Mouse (Mus musculus) midbrain, postnatal 0 days (tissue): ENCODE data around the gene Tenm2. TPM values are rescaled to one million over a fixed set of nuclear protein-coding genes. Genes with fewer than 3 reads are reported as not detected.

Source experiments
- ATAC-seq: fragments of 200-750 bp; cut with Nextera tagmentation; 2 replicates; pipeline ENCODE4 v1.8.0; 2017; ENCODE audit warnings: moderate number of reproducible peaks, mild to moderate bottlenecking, moderate TSS enrichment, moderate library complexity; ENCODE audit not compliant: low FRiP score
- DNase-seq: peaks from one replicate; pipeline ENCODE4 v3.0.0-alpha.2; 2015; ENCODE audit warnings: low spot score
- H3K27ac ChIP-seq: fragments of 300-500 bp; sonication (generic); 2 replicates; pipeline ENCODE4 v1.5.1; 2014; ENCODE audit warnings: low read depth, mild to moderate bottlenecking, low read length, mixed read lengths
- H3K27me3 ChIP-seq: fragments of 300-500 bp; sonication (generic); 2 replicates; pipeline ENCODE4 v1.6.1; 2014; ENCODE audit warnings: low read length, control low read depth, mixed read lengths; ENCODE audit not compliant: insufficient read depth
- H3K36me3 ChIP-seq: fragments of 300-500 bp; sonication (generic); 2 replicates; pipeline ENCODE4 v1.6.1; 2014; ENCODE audit warnings: low read length, control low read depth, mixed read lengths; ENCODE audit not compliant: insufficient read depth
- H3K4me1 ChIP-seq: fragments of 300-500 bp; sonication (generic); 2 replicates; pipeline ENCODE4 v1.6.1; 2014; ENCODE audit warnings: mild to moderate bottlenecking, control low read depth, antibody characterized with exemption, low read length, mixed read lengths; ENCODE audit not compliant: insufficient read depth
- H3K4me2 ChIP-seq: fragments of 300-500 bp; sonication (generic); 2 replicates; pipeline ENCODE4 v1.6.1; 2014; ENCODE audit warnings: low read depth, mild to moderate bottlenecking, low read length, mixed read lengths; ENCODE audit not compliant: poor library complexity, severe bottlenecking
- H3K4me3 ChIP-seq: fragments of 300-500 bp; sonication (generic); 2 replicates; pipeline ENCODE4 v1.5.1; 2014; ENCODE audit warnings: low read depth, mild to moderate bottlenecking, low read length, moderate library complexity
- H3K9ac ChIP-seq: fragments of 300-500 bp; sonication (generic); replicated peaks from 2 replicates; pipeline ENCODE4 v1.6.1; 2014; ENCODE audit warnings: mild to moderate bottlenecking, low read length, moderate library complexity, mixed read lengths; ENCODE audit not compliant: poor library complexity, severe bottlenecking
- H3K9me3 ChIP-seq: fragments of 300-500 bp; sonication (generic); 2 replicates; pipeline ENCODE4 v1.6.1; 2016; ENCODE audit warnings: low read length, control low read depth
- CTCF ChIP-seq: IDR thresholded peaks from 2 replicates; pipeline ENCODE4 v1.5.1; 2016; ENCODE audit warnings: antibody characterized with exemption, mild to moderate bottlenecking
- WGBS: fragments of 180-500 bp; shearing (Covaris S2); extraction: QIAGEN DNeasy Blood & Tissue Kit; methylation state at CpG from one replicate; pipeline ENCODE4 v1.1.7; 2014; 5-methylcytosine and 5-hydroxymethylcytosine counted together
- polyA plus RNA-seq: library from polyadenylated mRNA; unstranded; fragments of >200 nt; fragmentation: Nextera tagmentation; extraction: Ambion mirVana; gene quantifications from 2 replicates; pipeline ENCODE4 v1.2.1, GENCODE M21; 2015
- total RNA-seq: library from RNA; depleted of rRNA; stranded (reverse); fragments of >200 nt; gene quantifications from 2 replicates; pipeline ENCODE4 v1.2.3, GENCODE M21; 2014

The Tenm2 gene
- total and polyA plus RNA-seq, 2 experiments from 2014 or later = 62.6 to 138 TPM

- H3K4me2 ChIP-seq = no peak overlapping the region
- no peaks in the 10 kb centered on the region for H3K9me3 ChIP-seq
- WGBS = no CpG with 5 or more reads among the region's 1 CpGs
- no peaks in the 10 kb centered on the region for H3K4me1 ChIP-seq
- TF ChIP-seq CTCF = no peak
- DNase-seq (no peak), ATAC-seq (no peak)
- H3K27me3 ChIP-seq = no peaks in the 10 kb centered on the region
- H3K27ac ChIP-seq = no peak overlapping the region
- H3K4me3 ChIP-seq = no peak overlapping the region
- H3K9ac ChIP-seq = no peak overlapping the region
- peaks cover 8% of the 10 kb centered on the region; the same call in 1 of the 2 replicates for H3K36me3 ChIP-seq
Observed at GRCm38 (mm10) chr11:36059325-36059843, 1176.4 kb downstream of the Tenm2 start.

GRCm38 (mm10) chr11:36056525-36056924 is 1179.2 kb downstream of the Tenm2 start:
- Histone ChIP-seq H3K36me3 (peaks cover 4% of the 10 kb centered on the region; the same call in 1 of the 2 replicates), H3K27me3 (no peaks in the 10 kb centered on the region), H3K27ac (no peak overlapping the region), H3K4me1 (no peaks in the 10 kb centered on the region), H3K9ac (no peak overlapping the region), H3K4me2 (no peak overlapping the region), H3K4me3 (no peak overlapping the region), H3K9me3 (no peaks in the 10 kb centered on the region)
- ATAC-seq (peak; percentile 56; the same call in 1 of the 2 replicates), DNase-seq (no peak)
- WGBS = 77% methylated on average over 11 of the region's 11 CpGs
- no peak for TF ChIP-seq CTCF

GRCm38 (mm10) chr11:36054323-36054722 is 1181.4 kb downstream of the Tenm2 start:
- WGBS = 80% methylated on average over 7 of the region's 7 CpGs
- no peak for TF ChIP-seq CTCF
- H3K4me2 ChIP-seq = no peak overlapping the region
- H3K27ac ChIP-seq = no peak overlapping the region
- H3K9ac ChIP-seq = no peak overlapping the region
- ATAC-seq (no peak), DNase-seq (no peak)
- no peaks in the 10 kb centered on the region for H3K9me3 ChIP-seq
- H3K36me3 ChIP-seq = peaks cover 2% of the 10 kb centered on the region; the same call in 1 of the 2 replicates
- H3K4me3 ChIP-seq = no peak overlapping the region
- H3K4me1 ChIP-seq = no peaks in the 10 kb centered on the region
- no peaks in the 10 kb centered on the region for H3K27me3 ChIP-seq

GRCm38 (mm10) chr11:36053457-36053856 is 1182.3 kb downstream of the Tenm2 start:
- no peaks in the 10 kb centered on the region for H3K9me3 ChIP-seq
- H3K27ac ChIP-seq = no peak overlapping the region
- no peak overlapping the region for H3K9ac ChIP-seq
- H3K4me3 ChIP-seq = no peak overlapping the region
- ATAC-seq (no peak), DNase-seq (no peak)
- H3K27me3 ChIP-seq = no peaks in the 10 kb centered on the region
- H3K4me2 ChIP-seq = no peak overlapping the region
- no peaks in the 10 kb centered on the region for H3K4me1 ChIP-seq
- peaks cover 2% of the 10 kb centered on the region; the same call in 1 of the 2 replicates for H3K36me3 ChIP-seq
- TF ChIP-seq CTCF = no peak
- 41% methylated on average over 4 of the region's 4 CpGs for WGBS

GRCm38 (mm10) chr11:36052598-36052997 is 1183.2 kb downstream of the Tenm2 start:
- no peak overlapping the region for H3K27ac ChIP-seq
- no peak for TF ChIP-seq CTCF
- WGBS = 46% methylated on average over 2 of the region's 2 CpGs
- DNase-seq = no peak
- H3K9me3 ChIP-seq = no peaks in the 10 kb centered on the region
- H3K4me3 ChIP-seq = no peak overlapping the region
- no peak overlapping the region for H3K9ac ChIP-seq
- H3K4me1 ChIP-seq = no peaks in the 10 kb centered on the region
- peaks cover 2% of the 10 kb centered on the region for H3K36me3 ChIP-seq
- no peaks in the 10 kb centered on the region for H3K27me3 ChIP-seq
- H3K4me2 ChIP-seq = no peak overlapping the region
- ATAC-seq = no peak

GRCm38 (mm10) chr11:36052091-36052490 is 1183.7 kb downstream of the Tenm2 start:
- Histone ChIP-seq H3K9me3 (no peaks in the 10 kb centered on the region), H3K9ac (no peak overlapping the region), H3K27ac (no peak overlapping the region), H3K4me3 (no peak overlapping the region), H3K4me1 (no peaks in the 10 kb centered on the region), H3K4me2 (no peak overlapping the region), H3K27me3 (no peaks in the 10 kb centered on the region), H3K36me3 (peaks cover 7% of the 10 kb centered on the region)
- 82% methylated on average over 1 of the region's 1 CpGs for WGBS
- no peak for TF ChIP-seq CTCF
- no peak for ATAC-seq
- no peak for DNase-seq
